Mouse (Mus musculus) left cerebral cortex, adult 2 months (tissue): ENCODE data around the gene Gm10570. TPM values are rescaled to one million over a fixed set of nuclear protein-coding genes. Genes with fewer than 3 reads are reported as not detected.

Experiments used
- DNase-seq, 2 experiments: peaks; one replicate each; pipeline ENCODE4 v3.0.0; 2021 to 2022; ENCODE audit warnings: low spot score in 2 of 2, mixed read lengths in 1 of 2; ENCODE audit errors: extremely low spot score in 1 of 2
- H3K27ac ChIP-seq: fragments of 200-600 bp; 2 replicates; pipeline ENCODE4 v1.8.1; 2022
- H3K4me3 ChIP-seq: fragments of 200-600 bp; 2 replicates; pipeline ENCODE4 v1.8.1; 2022
- CTCF ChIP-seq: fragments of 200-600 bp; IDR thresholded peaks from 2 replicates; pipeline ENCODE4 v1.8.1; 2022; ENCODE audit warnings: antibody characterized with exemption, mild to moderate bottlenecking, moderate library complexity
- intact Hi-C: fragments of 180-260 bp; cut with DNase I; formaldehyde crosslinking; loops from one replicate; pipeline ENCODE4 v1.15.1; 2025
- total RNA-seq, 2 experiments: library from RNA; stranded (reverse); gene quantifications; 2 replicates each; pipeline ENCODE4 v1.2.3; 2021

Gene Gm10570
- total RNA-seq, 2 experiments from 2014 or later = 1.0 to 2.3 TPM

DNA sequence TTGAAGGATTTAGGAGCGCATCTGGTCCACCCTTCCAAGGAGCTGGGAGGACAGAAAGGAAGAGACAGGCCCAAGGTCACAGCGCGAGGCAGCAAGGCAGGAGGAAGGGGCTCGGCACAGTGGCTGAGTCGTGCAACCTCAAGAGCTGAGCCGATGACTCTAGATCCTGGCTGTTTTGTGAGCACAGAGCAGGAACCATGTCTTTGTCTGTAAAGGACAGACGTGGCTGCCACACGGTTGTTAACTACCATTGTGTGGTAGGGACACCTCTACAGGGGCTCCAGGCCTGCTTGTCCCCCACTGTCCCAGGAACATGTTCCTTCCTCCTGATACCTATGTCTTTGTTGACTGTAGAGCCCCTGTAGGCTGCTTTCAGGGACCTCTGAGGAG is 8.8 kb downstream of the Gm10570 start:
- Histone ChIP-seq H3K27ac (no peak overlapping the region), H3K4me3 (no peak overlapping the region)
- no peak for TF ChIP-seq CTCF
- DNase-seq = no peak
- intact Hi-C loops = no loop called here

DNA sequence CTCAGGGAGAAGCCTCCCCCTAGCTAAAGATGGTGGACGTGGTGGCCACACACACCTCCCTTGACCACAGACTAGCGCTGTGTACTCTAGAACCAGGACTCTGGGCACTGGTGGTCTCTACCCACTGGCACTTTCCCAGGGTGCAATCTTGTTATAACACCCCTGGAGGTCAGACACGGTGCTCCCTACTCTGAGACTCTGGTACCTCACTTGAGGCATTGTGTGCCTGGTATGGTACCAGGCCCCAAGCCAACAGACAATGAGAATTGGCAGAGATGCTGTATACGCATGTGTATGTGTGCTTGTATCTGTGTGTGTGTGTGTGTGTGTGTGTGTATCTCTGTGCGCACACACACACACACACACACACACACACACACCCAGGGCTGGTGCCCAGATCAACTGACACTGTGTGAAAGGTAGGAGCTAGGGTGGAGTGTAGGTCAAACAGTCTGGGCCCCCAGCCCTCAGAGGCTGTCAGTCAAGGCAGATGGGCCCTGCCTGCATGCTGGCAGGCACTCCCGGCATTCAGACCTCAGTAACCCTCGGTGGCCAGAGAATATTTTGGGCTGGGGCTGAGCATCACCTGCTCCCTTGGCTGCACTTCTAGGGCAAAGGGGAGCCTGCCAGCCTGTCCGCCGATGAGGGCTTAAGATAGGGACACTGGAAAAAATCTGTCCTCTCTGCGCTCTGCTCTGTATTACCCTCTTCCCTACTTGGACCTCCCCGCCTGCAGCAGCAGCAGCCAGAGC is 9.4 kb downstream of the Gm10570 start:
- intact Hi-C loops = no loop called here
- Histone ChIP-seq H3K27ac (no peak overlapping the region), H3K4me3 (no peak overlapping the region)
- no peak for TF ChIP-seq CTCF
- no peak for DNase-seq

DNA sequence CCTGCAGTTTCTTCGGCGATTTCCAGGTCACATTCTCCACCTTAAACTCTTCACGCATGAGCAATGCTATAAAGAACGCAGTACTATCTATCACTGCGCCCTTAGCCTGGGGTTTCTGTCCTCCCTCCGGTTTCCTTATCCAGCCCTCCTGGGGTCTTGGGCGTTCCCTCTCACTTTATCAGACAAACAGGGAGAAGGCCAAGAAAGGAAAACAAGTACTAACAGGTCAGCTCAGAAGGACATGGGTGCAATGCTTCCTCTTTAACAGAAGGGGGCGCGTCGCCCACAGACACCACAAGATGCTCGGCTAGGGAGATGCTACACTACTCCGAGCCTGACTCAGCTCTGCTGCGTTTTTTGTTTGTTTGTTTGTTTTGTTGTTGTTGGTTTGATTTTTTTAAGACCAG is 11.3 kb downstream of the Gm10570 start:
- no peak overlapping the region for H3K27ac ChIP-seq
- no peak for DNase-seq
- no peak overlapping the region for H3K4me3 ChIP-seq
- peak; percentile 63 for TF ChIP-seq CTCF
- intact Hi-C loops = no loop called here

DNA sequence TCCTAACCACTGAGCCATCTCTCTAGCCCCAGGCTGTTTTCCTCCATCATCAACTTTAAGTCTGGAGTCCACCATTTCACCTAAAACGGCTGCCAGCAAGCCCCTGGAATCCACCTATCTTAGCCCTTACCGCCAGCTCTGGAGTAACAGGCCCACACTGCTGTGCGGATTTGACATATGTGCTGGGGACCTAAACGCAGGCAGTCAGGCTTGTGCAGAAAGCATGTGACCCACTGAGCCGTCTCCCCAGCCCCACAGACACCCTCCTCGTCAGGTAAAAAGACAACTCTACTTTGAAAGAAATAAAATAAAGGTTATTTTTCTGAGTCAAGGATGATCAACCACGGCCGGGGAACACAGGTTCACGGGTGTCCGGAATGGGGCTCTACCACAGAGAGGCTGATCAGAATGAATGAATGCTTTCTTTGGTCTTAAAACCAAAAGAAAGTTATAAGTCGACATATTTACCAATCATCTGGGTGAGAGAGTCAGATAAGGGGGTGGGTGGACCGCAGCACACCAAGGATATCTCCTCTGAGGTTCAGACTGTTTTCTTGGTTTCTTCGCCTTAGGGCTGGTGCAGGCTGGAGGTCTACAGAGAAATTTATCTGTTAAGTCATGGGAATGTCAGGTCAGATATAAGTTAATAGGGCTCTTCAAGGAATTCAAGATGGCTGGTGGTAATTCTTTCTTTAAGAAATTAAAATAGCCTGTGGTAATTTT is 12.1 kb downstream of the Gm10570 start:
- TF ChIP-seq CTCF = no peak
- H3K27ac ChIP-seq = no peak overlapping the region
- intact Hi-C loops = no loop called here
- H3K4me3 ChIP-seq = no peak overlapping the region
- no peak for DNase-seq

DNA sequence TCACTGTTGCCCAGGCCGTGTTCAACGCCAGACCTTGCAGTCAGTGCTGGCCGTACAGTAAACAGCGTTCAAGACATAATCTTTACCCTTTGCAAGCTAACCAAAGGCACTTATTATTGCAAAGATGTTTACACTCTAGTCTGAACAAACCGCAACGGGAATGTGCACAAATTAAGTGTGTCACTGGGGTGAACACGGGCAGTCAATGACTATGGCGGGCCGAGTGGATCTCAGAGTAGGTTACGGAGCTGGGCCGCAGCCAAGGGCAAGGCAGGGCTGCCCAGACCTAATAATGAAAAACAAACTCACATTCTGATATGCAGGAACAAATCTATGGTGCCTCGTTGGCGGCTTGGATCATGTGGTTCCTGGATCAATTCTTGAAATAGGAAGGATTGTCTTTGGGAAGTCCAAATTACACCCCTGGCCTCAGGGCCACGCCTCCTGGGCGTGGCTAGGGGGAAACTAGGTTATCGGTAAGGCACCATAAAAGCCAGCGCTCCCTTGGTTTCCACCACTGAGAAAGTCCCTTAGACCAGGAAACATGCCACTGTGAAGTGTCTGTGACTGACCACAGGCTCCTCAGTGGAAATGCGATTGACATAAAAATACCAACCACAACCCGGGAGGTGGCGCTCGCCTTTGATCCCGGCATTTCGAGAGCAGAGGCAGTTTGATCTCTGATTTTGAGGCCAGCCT is 13.3 kb downstream of the Gm10570 start:
- no peak overlapping the region for H3K4me3 ChIP-seq
- DNase-seq = no peak
- H3K27ac ChIP-seq = no peak overlapping the region
- intact Hi-C loops = no loop called here
- TF ChIP-seq CTCF = no peak; the same call in 1 of the 2 replicates

DNA sequence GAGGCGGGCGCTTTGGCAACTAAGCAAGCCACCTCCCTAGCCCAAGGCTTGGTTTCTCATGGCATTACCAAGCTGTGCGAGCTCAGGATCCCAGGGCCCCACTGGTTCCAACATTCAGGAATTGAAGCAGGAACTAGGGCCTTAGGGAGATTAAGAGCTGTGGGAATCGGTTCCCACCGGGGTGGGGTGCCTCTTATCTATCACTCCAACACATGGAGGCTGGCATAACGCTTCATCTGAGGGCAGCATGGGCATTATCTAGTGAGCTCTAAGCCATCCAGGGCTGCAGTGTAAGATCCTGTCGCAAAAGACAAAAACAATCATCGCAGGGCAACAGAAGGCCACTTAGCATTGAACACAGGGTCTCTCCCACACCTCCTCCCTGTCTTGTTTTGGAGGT is 14.0 kb downstream of the Gm10570 start:
- intact Hi-C loops = no loop called here

DNA sequence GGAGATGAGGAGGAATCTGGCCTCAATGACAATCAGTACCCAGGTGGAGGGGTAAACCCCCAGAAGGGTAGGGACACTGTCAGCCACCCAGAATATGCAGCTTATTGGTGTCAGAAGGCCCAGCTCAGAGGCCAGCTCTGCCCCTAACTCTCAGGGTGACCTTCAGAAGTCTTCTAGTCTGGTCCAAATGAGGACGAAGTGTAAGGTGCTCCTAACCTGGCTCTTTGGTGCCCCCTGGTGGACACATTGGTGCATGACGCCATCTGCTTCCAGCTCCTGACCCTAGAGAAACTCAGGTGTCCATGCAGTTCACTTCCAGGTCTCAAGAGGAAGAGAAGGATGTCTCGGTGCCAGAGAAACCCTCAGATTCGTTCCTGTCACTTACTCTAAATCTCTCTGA is 16.2 kb downstream of the Gm10570 start:
- Histone ChIP-seq H3K4me3 (no peak overlapping the region), H3K27ac (no peak overlapping the region)
- DNase-seq = peak; percentile 60 to 80
- TF ChIP-seq CTCF = peak; percentile 92
- intact Hi-C loops = loop anchor here (1.0 to 2.0 kb wide), 2 partner anchors 27 to 93 kb away; no protein-coding TSS in a partner anchor

More for the DNA sequence above, 14.0 kb downstream of the Gm10570 start:
- no peak for DNase-seq
- TF ChIP-seq CTCF = no peak
- no peak overlapping the region for H3K27ac ChIP-seq
- H3K4me3 ChIP-seq = no peak overlapping the region

DNA sequence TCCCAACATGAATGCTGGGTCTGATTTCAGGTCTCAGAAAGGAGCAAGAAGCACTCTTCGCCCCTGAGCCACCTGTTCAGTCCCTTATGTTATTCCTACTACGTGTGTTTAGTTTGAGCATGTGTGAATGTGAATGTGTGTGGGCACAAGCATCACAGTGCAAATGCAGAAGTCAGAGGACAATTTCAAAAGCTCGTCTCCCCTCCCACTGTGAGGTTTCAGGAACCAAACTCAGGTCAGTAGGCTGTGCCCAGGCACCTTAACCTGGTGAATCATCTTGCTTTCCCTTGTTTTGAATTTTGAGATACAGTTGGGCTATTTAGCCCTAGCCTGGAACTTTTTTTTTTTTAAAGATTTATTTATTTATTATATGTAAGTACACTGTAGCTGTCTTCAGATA is 18.6 kb downstream of the Gm10570 start:
- DNase-seq = no peak
- intact Hi-C loops = no loop called here
- H3K4me3 ChIP-seq = no peak overlapping the region
- TF ChIP-seq CTCF = no peak
- no peak overlapping the region for H3K27ac ChIP-seq

DNA sequence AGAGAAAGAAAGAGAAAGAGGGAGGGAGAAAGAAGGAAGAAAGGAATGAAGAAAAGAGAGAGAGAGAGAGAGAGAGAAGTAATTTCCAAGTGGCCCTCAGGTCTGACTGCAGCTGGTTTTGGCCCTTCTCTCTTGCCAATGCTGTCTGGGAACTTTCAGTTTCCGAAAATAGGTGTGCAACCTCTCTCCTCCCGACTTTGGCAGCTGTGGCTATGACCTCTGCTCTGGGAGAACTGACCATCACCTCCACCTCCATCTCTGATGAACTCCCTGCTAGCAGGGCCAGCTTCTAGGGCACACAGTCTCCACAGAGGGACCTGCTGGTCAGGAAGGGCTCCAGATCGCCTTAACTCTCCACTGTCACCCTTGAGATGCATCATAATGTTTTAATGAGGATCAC is 21.9 kb downstream of the Gm10570 start:
- DNase-seq = no peak
- H3K4me3 ChIP-seq = no peak overlapping the region
- TF ChIP-seq CTCF = no peak
- no peak overlapping the region for H3K27ac ChIP-seq
- intact Hi-C loops = no loop called here

DNA sequence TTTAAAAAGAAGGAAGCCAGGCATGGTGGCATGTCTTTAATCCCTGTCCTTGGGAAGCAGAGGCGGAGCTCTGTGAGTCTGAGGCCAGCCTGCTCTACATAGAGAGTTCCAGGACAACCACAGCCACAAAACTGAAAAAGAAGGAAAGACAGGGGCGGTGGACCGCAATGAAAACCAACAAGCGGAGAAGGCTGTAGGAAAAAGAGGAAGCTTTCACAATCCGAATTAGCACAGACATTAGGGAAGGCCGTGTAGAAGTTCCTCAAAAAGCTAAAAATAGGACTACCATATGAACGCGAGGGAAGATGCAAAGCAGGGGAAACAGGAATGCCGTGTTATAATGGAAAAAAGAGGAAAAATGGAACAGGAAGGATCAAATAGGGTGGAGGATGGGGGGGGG is 24.6 kb downstream of the Gm10570 start:
- intact Hi-C loops = no loop called here
- no peak for TF ChIP-seq CTCF
- Histone ChIP-seq H3K4me3 (no peak overlapping the region), H3K27ac (no peak overlapping the region; the same call in 1 of the 2 replicates)
- no peak for DNase-seq

DNA sequence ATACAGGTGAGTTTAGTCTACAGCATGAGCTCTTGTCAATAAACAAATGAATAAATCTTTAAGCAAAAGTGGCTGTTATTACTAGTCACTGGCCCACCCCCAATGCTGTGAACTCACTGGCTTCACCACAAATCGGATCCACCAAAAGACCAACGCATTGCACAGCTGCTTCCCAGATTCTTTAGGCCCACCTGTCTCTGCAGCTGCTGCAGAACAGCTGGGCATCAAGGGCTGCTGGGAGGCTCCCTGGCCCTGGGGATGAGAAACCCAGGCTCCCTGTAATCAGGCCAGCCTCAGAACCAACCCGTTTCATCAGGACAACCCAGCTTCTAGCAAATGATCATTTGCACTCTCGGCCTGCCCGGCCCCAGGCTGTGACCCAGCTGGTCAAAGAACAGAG is 25.6 kb downstream of the Gm10570 start:
- no peak for DNase-seq
- Histone ChIP-seq H3K4me3 (no peak overlapping the region), H3K27ac (no peak overlapping the region)
- intact Hi-C loops = no loop called here
- TF ChIP-seq CTCF = no peak

DNA sequence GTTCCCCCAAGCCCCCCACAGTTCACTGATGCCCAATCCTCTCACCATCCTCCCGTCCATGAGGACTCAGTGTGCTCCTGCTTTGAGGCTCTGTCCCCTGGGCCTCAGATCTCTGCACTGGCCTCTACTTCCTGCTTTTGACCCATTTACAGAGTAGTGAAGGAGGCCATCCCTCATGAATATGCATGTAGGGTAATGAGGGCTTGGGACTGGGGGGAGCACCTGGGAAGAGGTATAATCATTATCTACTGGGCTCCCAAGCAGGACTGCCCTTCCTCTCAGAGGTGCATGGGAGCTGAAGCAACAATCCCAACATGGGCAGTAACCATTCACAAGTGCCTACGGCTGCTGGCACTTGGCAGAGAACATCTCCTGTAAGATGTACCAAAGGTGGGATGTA is 29.4 kb downstream of the Gm10570 start, which contains the start of gene Serinc2:
Serinc2 (minus strand) TSS at position 101 of the 400 bp plus-strand sequence.
- no peak for DNase-seq
- TF ChIP-seq CTCF = no peak
- intact Hi-C loops = no loop called here
- Histone ChIP-seq H3K4me3 (no peak within 1 kb of the TSS), H3K27ac (no peak within 1 kb of the TSS)
